Mouse (Mus musculus) right cerebral cortex, postnatal 4 days (tissue): Measurements from ENCODE around the gene Ube2e1.

Experiments used
- DNase-seq: peaks from one replicate; pipeline ENCODE4 v3.0.0-alpha.2; 2022

Gene Ube2e1

GRCm38 (mm10) chr14:18331693-18332131 lies at the start of gene Ube2e1:
Gene Ube2e1, minus strand, starts transcription at chr14:18331859.
- DNase-seq: peak; percentile 66

DNA sequence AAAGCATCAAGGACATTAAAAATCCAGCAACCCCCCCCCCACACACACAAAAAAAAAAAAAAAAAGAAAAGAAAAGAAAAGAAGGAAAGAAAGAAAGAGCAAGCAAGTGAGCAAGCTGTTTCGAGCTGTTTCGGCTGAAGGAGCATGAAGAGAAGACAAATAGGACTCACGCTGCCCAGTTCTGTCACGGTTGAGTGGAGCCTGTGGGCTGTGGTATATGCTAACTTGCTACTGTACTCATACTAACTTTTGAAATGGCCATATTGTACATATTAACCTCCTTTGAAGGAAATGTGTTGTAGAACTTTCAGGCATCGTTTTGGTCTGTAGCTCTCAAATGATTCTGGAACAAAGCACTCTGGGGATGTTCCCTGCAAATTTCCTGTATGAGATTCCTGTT lies 48.2 kb upstream of the Ube2e1 start:
- DNase-seq: no peak

DNA sequence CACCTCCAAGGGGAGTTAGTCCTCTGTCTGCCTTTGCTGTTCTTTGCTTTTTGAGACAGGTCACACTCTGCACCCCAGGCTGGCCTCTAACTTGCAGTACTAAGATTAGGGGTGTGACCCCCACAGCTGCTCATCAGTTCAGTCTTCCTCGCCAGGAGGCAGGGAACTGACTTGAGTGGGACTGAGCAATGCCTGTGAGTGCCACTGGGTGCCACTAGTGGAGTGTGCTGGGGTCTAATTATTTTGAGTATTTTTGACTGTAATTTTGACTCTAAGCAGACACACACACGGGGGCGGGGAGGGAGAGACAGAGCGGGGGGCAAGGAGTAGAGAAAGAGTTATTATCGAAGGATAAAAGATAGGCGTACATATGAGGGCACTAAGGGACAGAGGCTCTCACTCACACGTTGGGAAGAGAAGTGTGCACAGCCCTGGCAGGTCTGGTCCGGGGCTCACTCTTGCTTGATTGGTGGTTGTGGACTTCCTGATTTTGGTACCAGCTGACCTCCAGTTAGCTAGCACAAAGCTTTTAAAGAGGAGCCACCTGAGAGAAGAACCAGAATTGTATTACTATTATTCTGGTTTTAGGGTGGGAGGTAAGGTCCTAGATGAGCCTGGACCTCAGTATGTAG lies 46.4 kb upstream of the Ube2e1 start:
- DNase-seq: peak; percentile 48

DNA sequence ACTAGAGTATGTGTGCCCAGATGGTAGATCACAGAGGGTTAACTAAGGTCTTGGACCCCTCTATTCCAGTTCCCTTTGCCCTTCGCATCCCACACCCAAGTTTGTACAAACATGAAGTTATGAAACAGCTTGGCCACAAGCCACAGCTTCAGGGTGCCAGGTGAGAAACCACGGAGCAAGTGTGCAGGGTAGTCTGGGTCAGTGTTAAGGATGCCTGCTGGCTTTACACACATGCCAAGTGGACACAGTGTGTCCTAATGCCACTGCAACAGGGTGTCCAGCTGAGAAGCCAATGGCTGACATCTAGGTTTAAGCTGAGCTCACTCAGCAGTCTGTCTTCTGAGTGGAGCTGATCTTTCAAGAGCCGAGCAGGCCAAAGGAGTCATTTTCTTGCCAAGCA lies 44.5 kb upstream of the Ube2e1 start:
- no peak for DNase-seq

- DNase-seq: no peak
These were observed 42.2 kb upstream of the Ube2e1 start for GRCm38 (mm10) chr14:18373758-18374405.

GRCm38 (mm10) chr14:18372761-18373610 lies 41.3 kb upstream of the Ube2e1 start:
- no peak for DNase-seq

DNA sequence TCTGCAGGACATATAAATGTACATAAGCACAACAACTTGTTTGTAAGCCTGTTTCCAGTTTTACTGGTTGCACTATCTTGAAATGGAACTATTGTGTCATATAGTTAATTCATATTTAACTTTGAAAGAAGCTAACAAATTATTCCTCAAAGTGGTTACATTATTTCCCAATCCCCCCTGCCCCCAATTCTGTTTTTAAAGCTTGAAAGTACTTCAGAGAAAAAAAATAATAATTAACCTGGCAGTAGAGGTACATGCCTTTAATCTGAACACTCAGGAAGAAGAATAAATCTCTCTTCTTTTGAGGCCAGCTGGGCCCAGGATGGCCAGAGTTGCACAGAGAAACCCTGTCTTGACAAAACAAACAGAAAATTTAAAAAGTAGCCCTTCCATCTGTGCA lies 37.4 kb upstream of the Ube2e1 start:
- no peak for DNase-seq

DNA sequence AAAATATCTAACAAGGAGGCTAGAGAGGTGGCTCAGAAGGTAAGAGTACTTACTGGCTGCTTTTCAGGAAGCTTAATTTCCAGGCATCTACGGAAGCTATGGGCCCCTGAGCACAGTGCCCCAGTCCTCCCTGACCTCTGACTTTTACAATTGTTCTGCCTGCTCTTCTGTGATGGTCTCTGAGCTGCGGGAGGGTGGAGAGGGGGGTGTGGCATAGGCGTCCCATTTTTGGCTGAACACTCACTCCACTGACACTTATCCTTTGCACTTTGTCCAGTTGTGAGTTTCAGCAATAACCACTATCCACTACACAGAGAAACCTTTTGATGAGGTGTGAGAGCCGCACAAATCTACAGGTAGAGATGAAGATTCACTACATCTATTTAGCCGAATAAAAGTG lies 35.4 kb upstream of the Ube2e1 start:
- no peak for DNase-seq

- no peak for DNase-seq
These were observed 32.7 kb upstream of the Ube2e1 start for GRCm38 (mm10) chr14:18364321-18364720.

GRCm38 (mm10) chr14:18356442-18356841 lies 24.8 kb upstream of the Ube2e1 start:
- no peak for DNase-seq

DNA sequence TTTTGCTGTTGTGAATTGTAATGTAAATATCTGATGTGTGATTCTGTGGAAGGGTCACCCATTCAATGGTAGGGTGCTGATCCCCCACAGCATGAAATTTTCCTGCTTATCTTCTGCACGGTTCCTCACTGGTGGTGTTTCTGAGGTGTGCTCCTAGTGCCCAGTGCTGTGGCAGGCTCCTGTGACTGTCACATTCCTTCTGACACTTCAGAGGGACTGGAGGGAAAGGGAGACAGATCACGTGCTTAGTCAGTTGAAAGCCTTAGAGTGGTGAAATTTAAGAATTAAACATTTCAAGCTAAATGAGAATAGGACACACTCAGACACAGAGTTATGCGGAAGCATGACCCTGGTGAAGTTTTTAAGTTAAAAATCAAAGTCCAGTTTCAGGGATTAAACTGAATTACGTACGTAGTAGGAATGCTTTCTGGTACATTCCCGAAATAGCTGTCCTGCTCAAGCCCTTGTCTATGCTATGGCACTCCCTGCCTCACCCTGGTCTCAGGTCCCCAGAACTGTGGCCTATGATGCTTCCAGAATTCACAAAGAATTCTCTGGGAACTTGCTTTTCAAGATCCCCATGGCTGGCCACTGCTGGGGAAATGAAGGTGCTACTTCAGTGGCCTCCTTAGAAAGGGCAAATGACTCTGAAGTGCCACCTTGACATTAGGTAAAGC lies 24.0 kb upstream of the Ube2e1 start:
- DNase-seq: no peak

DNA sequence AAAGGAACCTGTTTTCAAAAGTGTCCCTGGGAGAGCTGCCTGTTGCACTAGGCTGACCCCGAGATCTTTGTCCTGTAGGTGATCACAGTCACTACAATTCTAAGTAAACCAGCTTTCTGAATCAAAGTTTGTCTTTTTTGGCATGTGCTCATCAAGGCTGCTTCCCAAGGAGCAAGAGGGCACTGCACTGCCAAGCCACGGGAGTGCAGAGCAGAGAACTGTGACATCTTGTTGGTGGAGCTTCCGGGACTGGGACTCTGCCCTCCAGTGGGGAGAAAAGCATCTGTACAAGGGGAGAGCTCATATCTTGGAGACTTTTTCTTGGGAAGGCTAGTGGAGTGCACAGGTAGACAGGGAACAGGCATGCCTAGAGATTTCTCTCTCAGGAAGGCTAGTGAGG lies 21.9 kb upstream of the Ube2e1 start:
- DNase-seq: no peak

DNA sequence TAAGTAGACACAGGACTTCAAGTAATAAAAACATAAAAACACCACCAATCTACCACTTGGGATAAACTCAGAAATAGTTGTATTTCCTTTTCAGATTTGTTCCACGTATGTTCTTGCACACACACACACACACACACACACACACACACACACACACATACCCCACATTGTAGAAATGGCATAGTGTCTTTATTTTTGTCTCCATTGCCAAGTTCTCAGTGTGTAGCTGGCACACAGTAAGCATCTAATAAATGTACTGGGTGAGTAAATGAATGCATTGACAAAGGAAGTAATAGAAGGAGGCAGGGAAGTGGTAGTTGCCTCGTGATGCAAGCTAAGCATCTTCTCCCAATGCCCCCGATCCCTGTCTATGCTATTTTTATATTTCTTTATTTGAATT lies 21.3 kb upstream of the Ube2e1 start:
- no peak for DNase-seq

DNA sequence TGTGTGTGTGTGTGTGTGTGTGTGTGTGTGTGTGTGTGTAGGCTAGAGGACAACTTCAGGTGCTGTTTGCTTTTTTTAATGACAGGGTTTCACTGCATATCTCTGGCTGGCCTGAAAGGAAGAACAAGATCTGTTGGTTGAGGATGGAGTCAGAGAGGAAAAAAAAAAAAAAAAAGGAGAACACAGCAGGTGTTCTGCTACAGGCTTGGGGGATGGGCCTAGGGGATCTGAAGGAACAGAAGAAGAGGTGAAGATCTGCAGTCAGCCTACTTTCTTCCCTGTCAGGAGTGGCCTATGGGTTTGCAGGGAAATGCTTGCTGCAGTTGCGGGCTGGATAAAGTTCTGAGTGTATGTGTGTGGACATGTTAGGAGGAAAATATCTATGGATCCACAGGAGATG lies 19.0 kb upstream of the Ube2e1 start:
- DNase-seq: no peak

GRCm38 (mm10) chr14:18349871-18350270 lies 18.2 kb upstream of the Ube2e1 start:
- no peak for DNase-seq

DNA sequence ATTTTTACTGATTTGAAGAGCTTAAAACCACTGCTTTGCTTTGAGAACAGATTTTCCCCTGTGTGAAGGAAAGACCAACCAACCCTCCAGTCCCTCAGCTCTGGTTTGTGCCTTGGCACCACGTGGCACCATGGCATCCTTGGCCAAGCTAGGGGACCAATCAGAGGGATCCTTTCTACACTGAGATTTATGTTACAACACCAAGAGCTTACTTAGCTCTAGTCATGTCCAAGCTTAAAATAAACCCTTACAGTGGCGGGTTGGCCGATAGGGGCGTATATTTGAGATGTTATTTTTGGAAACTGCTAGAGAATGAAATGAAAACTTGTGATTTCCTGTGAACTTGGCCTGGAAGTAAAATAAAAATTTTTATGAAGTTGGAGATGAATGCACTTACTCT lies 11.9 kb upstream of the Ube2e1 start:
- DNase-seq: no peak

DNA sequence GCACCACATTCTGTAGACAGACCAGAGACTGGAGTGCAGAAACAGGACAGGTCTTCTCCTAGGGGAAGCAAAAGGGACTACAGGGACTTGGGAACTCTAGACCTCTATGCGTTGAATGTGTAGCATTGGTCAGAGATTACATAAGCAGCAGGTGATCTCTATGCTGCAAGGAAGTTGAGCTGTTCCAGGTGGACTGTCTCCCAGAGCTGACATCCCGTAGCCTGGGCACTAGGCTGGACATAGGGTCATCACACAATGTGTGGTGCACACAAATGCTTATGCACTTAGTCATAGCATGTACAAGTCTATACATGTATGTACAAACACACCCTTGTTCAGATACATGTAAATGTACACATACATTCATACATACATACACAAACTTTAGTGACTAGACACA lies 11.1 kb upstream of the Ube2e1 start:
- no peak for DNase-seq

DNA sequence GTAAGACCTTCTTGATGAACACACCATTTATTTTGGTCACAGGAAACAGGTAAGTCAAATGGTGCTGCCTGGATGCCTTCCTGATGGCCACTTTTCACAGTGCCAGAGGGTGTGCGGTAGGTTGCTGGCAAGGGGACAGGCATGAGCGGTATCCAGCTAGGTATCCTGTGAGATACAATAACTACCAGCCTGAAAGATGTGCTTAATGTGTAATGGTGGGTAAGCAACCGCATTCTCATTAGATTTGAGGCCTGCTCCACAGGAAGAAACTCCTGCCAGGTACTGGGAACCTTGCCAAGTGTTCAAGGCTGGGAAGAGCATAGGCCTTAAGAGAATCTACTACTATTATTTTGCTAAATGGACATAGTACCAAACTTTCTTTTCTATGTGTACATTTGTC lies 9.4 kb upstream of the Ube2e1 start:
- no peak for DNase-seq

- DNase-seq: no peak
These were observed 4.4 kb upstream of the Ube2e1 start for GRCm38 (mm10) chr14:18336106-18336505.

GRCm38 (mm10) chr14:18330789-18331692 lies 618 bp downstream of the Ube2e1 start:
- DNase-seq: peak; percentile 67

DNA sequence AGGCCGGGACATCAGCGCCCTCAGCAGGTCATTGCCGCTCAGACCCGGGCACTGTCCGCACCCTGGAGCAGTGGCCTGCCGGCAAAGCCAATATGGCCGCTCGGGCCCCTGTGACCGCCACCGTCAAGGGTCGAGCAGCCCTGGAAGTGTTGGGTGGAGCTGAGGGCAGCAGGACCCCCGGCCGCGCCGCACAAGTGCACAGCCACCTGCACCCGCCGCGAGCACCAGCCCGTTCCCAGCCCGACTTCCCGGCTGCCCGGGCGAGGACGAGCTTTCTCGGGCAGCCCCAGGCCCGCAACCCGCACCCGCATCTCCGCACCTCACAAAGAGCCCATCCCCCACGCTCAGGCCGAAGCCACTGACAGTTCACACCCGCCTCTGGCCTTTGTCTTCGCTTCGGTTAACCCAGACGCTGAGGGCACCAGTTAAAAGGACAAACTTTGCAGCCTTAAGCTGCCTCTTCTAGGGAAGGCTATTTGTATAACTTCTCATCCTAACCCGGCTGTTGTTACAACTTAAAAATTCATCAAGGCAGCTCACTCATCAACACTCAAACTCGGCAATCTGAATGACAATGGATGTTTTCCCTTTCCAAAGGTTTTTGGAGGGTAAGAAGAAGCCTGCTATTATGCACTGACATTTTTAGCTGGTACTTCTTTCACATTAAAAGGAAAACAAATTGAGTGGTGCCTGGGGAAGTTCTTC lies 4.5 kb downstream of the Ube2e1 start:
- peak; percentile 39 for DNase-seq
